Mouse (Mus musculus): ENCODE measurements around the gene Ndufaf2.

DNA sequence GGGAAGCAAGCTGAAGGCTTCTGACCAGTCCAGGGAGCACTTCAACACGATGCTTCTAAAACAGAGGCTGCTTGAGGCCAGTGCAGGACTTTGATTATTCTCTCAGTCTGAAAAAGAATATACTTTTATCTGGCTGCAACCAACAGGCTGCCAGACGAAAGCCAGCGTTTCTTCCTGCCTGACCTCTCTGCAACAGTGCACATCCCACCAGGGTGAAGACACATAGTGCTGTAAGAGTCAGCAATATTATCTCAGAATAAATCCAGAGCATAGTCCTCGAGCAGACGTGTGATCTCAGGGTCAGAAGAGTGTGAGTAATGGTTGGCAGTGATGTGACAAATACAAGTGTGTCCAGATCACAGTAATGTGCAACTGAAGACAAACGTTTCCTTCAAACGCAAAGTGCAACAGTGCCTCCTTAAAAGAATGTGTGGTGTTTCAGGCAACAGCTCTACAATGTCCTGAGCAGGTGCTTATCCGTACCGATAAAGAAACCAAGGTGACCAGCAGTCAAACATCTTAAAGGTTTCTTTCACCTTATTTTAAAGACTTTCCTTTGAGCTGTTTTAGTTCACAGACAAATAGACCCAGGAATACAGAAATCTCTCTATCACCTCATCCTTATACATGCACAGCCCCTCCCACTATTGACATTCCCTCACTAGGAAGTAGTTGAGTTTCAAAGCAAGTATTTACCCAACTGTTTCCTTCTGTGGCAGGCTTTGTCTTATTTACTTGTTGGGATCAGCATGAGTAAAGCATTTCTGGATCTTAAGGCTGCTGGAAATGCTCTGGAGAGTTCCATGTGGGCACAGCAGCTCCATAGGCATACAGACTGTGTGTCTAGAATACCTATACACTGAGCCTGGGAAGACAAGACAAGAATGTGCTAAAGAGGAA, 38.8 kb downstream of the Ndufaf2 start:
- TF ChIP-seq HCFC1 (IDR thresholded peaks at IDR 0.05; ENCODE audit: borderline replicate concordance, insufficient read depth, low read length) (no peak), ZNF384 (IDR thresholded peaks at IDR 0.05; ENCODE audit: low read depth, low read length) (no peak), MAFK (IDR thresholded peaks at IDR 0.05; ENCODE audit: insufficient read depth, low read depth, low read length) (no peak)
